Mouse (Mus musculus) limb, embryonic 12.5 days (tissue): Measurements from ENCODE around the gene Osbpl9. TPM values are rescaled to one million over a fixed set of nuclear protein-coding genes. Genes with fewer than 3 reads are reported as not detected.
A peak's percentile ranks its signal among the peaks of the same experiment; 100 is the strongest.

Experiments
- ATAC-seq: fragments of 200-750 bp; cut with Nextera tagmentation; 2 replicates; pipeline ENCODE4 v1.8.0; 2017; ENCODE audit warnings: low read depth, moderate TSS enrichment; ENCODE audit not compliant: insufficient number of reproducible peaks, insufficient read depth, low FRiP score, low TSS enrichment
- H3K27ac ChIP-seq: fragments of 300-500 bp; sonication (generic); 2 replicates; pipeline ENCODE4 v1.5.1; 2016; ENCODE audit warnings: mild to moderate bottlenecking, moderate library complexity
- H3K27me3 ChIP-seq: fragments of 300-500 bp; sonication (generic); 2 replicates; pipeline ENCODE4 v1.6.1; 2016; ENCODE audit warnings: mild to moderate bottlenecking, moderate library complexity
- H3K36me3 ChIP-seq: fragments of 300-500 bp; sonication (generic); 2 replicates; pipeline ENCODE4 v1.6.1; 2016; ENCODE audit warnings: mild to moderate bottlenecking, moderate library complexity
- H3K4me1 ChIP-seq: fragments of 300-500 bp; sonication (generic); replicated peaks from 2 replicates; pipeline ENCODE4 v1.6.1; 2016
- H3K4me2 ChIP-seq: fragments of 300-500 bp; sonication (generic); 2 replicates; pipeline ENCODE4 v1.6.1; 2016; ENCODE audit warnings: mild to moderate bottlenecking, moderate library complexity
- H3K4me3 ChIP-seq: fragments of 300-500 bp; sonication (generic); replicated peaks from 2 replicates; pipeline ENCODE4 v1.5.1; 2016; ENCODE audit warnings: mild to moderate bottlenecking
- H3K9ac ChIP-seq: fragments of 300-500 bp; sonication (generic); replicated peaks from 2 replicates; pipeline ENCODE4 v1.6.1; 2016; ENCODE audit warnings: mild to moderate bottlenecking, moderate library complexity
- H3K9me3 ChIP-seq: fragments of 300-500 bp; sonication (generic); 2 replicates; pipeline ENCODE4 v1.6.1; 2016; ENCODE audit warnings: mild to moderate bottlenecking, moderate library complexity
- WGBS: fragments of 180-500 bp; shearing (Covaris S2); methylation state at CpG from one replicate; pipeline ENCODE4 v1.1.7; 2016; 5-methylcytosine and 5-hydroxymethylcytosine counted together
- polyA plus RNA-seq: library from polyadenylated mRNA; unstranded; fragments of >200 nt; fragmentation: Nextera tagmentation; extraction: Ambion mirVana; gene quantifications from 2 replicates; pipeline ENCODE4 v1.2.1, GENCODE M21; 2016

Osbpl9 gene
- polyA plus RNA-seq, 1 experiment from 2014 or later: 78.7 TPM

DNA sequence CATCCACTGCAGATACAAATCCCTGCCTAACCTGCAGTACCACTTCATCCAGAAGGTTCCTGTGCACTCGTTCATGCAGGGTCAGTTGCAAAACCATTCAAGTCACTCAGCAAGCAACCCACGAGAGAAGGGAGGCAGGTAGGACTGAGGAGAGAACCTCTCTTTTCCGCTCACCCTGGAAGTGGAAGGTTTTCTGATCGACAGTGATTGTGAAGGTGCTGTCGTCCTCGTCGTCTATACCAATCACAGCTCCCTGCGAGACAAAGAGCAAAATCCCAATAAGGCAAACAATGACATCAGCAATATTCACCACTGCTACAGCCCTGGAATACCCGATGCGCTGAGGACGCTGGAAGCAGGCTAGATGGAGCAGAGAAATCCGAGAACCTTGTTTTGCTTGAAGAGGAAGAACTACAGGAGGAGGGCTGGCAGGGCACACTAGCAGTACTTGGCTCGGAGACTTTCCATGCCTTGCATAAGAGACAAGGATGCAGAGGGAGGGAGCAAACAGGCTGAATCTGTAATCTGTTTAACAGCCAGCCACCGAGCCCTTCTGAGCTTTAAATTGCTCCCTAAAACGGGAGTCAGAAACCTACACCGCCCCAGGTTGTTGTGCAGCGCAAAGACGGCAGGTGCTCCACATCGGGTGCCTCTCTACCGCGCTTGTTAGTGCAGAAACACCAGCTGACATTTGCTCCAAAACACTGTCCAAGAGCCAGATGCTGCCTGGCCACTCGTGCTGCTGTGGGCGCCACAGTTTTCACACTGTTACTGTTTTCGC lies 45.4 kb downstream of the Osbpl9 start:
- H3K4me1 ChIP-seq: peaks cover 9% of the 10 kb centered on the region
- H3K27me3 ChIP-seq: no peaks in the 10 kb centered on the region
- H3K27ac ChIP-seq: no peak overlapping the region
- ATAC-seq: no peak
- no peak overlapping the region for H3K9ac ChIP-seq
- peak overlapping the region; percentile 40 for H3K4me2 ChIP-seq
- H3K4me3 ChIP-seq: no peak overlapping the region
- H3K36me3 ChIP-seq: peaks cover 10% of the 10 kb centered on the region; the same call in 1 of the 2 replicates
- WGBS: 40% methylated on average over 24 of the region's 24 CpGs
- no peaks in the 10 kb centered on the region for H3K9me3 ChIP-seq

- no peak overlapping the region for H3K27ac ChIP-seq
These were observed 46.0 kb downstream of the Osbpl9 start for GRCm38 (mm10) chr4:109156073-109156472.

GRCm38 (mm10) chr4:109150214-109150613 lies 51.9 kb downstream of the Osbpl9 start:
- no peaks in the 10 kb centered on the region for H3K9me3 ChIP-seq
- no peak overlapping the region for H3K4me2 ChIP-seq
- H3K27ac ChIP-seq: no peak overlapping the region
- H3K4me1 ChIP-seq: no peaks in the 10 kb centered on the region
- H3K4me3 ChIP-seq: no peak overlapping the region
- H3K36me3 ChIP-seq: 0 out of 2 replicates have a peak, but pooled peaks cover 6% of the 10 kb centered on the region
- no peak overlapping the region for H3K9ac ChIP-seq
- ATAC-seq: no peak
- WGBS: 66% methylated on average over 2 of the region's 2 CpGs
- no peaks in the 10 kb centered on the region for H3K27me3 ChIP-seq

More at GRCm38 (mm10) chr4:109156073-109156472, 46.0 kb downstream of the Osbpl9 start:
- ATAC-seq: no peak
- Histone ChIP-seq H3K9ac (no peak overlapping the region), H3K4me3 (no peak overlapping the region), H3K4me2 (no peak overlapping the region), H3K4me1 (peaks cover 9% of the 10 kb centered on the region), H3K36me3 (peaks cover 10% of the 10 kb centered on the region; the same call in 1 of the 2 replicates), H3K27me3 (no peaks in the 10 kb centered on the region), H3K9me3 (no peaks in the 10 kb centered on the region)
- 90% methylated on average over 6 of the region's 6 CpGs for WGBS

DNA sequence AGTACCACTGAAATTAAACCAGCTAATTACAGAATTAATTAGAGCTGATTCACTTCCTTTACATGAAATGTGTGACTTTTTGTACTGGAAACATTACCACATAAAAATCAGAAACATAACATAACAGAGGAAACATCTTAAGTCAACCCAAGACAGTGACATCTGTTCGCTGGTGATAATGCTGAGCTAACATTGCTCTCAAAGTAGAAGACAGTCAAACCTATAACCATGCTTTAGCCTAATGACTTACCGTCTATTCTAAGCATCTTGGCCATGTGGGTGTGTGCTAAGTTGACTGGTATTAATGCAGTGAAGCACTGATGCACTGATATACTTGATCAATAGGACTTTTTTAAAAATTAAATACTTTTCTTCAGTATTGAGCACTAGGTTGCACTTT lies 52.7 kb downstream of the Osbpl9 start:
- H3K4me2 ChIP-seq: no peak overlapping the region
- no peak for ATAC-seq
- H3K4me1 ChIP-seq: no peaks in the 10 kb centered on the region
- H3K27me3 ChIP-seq: no peaks in the 10 kb centered on the region
- no peak overlapping the region for H3K4me3 ChIP-seq
- 91% methylated on average over 2 of the region's 2 CpGs for WGBS
- no peak overlapping the region for H3K9ac ChIP-seq
- no peaks in the 10 kb centered on the region for H3K9me3 ChIP-seq
- 0 out of 2 replicates have a peak, but pooled peaks cover 6% of the 10 kb centered on the region for H3K36me3 ChIP-seq
- H3K27ac ChIP-seq: no peak overlapping the region

- Histone ChIP-seq H3K27ac (no peak overlapping the region), H3K9me3 (no peaks in the 10 kb centered on the region), H3K4me3 (no peak overlapping the region), H3K4me2 (no peak overlapping the region), H3K36me3 (0 out of 2 replicates have a peak, but pooled peaks cover 3% of the 10 kb centered on the region), H3K27me3 (no peaks in the 10 kb centered on the region), H3K9ac (no peak overlapping the region), H3K4me1 (no peaks in the 10 kb centered on the region)
- ATAC-seq: no peak
- WGBS: 59% methylated on average over 11 of the region's 11 CpGs
These were observed 54.6 kb downstream of the Osbpl9 start for GRCm38 (mm10) chr4:109147278-109148038.

GRCm38 (mm10) chr4:109143091-109143490 lies 59.0 kb downstream of the Osbpl9 start:
- Histone ChIP-seq H3K27me3 (no peaks in the 10 kb centered on the region), H3K4me3 (no peak overlapping the region), H3K36me3 (no peaks in the 10 kb centered on the region), H3K4me1 (no peaks in the 10 kb centered on the region), H3K9me3 (no peaks in the 10 kb centered on the region), H3K27ac (no peak overlapping the region), H3K9ac (no peak overlapping the region), H3K4me2 (no peak overlapping the region)
- ATAC-seq: no peak
- WGBS: 73% methylated on average over 1 of the region's 1 CpGs

DNA sequence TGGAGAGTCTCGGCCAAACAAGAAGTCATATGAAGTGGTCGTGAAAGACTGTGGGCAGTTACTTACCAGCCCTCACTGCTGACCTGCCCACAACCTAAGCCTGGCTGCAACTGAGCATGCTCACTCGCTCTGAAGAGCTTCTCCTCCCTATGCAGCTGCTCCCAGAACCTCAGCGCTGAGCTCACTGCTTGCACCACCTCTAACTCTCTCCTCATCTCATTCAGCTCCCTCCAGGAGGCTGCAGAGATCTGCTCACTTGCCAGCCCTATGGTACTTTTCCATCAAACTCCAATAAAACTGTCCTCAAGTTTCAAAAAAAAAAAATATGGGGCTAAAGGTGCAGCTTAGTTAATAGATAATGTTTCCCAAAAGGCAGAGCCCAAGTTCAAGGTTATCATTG lies 63.5 kb downstream of the Osbpl9 start:
- Histone ChIP-seq H3K27ac (no peak overlapping the region), H3K9me3 (no peaks in the 10 kb centered on the region), H3K4me3 (no peak overlapping the region), H3K4me1 (no peaks in the 10 kb centered on the region), H3K36me3 (no peaks in the 10 kb centered on the region), H3K4me2 (no peak overlapping the region), H3K9ac (no peak overlapping the region), H3K27me3 (no peaks in the 10 kb centered on the region)
- no peak for ATAC-seq
- WGBS: 49% methylated on average over 4 of the region's 4 CpGs

DNA sequence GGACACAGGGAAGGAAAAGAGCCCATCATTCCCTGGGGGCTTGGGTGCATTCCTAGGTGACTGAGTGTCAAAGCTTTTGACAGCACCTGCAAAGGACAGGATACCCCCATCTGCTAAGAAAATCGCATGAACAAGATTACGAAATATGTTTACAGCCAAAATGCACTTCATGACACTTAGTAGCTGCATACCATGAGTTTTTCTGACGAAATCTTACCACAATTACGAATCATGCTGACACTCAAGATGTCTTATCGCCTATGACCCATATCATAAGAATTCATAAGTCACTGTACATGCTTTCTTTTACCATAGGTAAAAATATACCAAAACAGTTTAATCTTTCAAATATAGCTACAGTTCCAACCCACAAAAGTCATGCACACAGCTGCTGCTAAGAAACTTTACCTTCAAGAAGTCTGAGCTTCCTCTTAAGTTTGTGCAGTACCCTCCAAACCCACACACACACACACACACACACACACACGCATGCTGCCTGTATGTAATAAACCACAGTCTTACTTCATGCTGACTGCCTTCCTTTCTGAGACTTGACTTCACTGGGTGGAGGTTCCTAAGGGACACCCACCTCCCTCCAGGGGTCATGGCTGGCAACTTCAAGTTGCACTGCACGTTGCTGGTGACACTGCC lies 65.5 kb downstream of the Osbpl9 start:
- Histone ChIP-seq H3K9me3 (no peaks in the 10 kb centered on the region), H3K9ac (no peak overlapping the region), H3K4me1 (no peaks in the 10 kb centered on the region), H3K27me3 (no peaks in the 10 kb centered on the region), H3K4me3 (no peak overlapping the region), H3K36me3 (peaks cover 11% of the 10 kb centered on the region; the same call in 1 of the 2 replicates), H3K4me2 (no peak overlapping the region), H3K27ac (no peak overlapping the region)
- ATAC-seq: no peak
- 87% methylated on average over 7 of the region's 7 CpGs for WGBS

- Histone ChIP-seq H3K4me2 (no peak overlapping the region), H3K4me3 (no peak overlapping the region), H3K9ac (no peak overlapping the region), H3K27ac (no peak overlapping the region), H3K4me1 (no peaks in the 10 kb centered on the region), H3K9me3 (no peaks in the 10 kb centered on the region), H3K27me3 (no peaks in the 10 kb centered on the region), H3K36me3 (peaks cover 16% of the 10 kb centered on the region; the same call in 1 of the 2 replicates)
- WGBS: 88% methylated on average over 3 of the region's 3 CpGs
- ATAC-seq: no peak
These were observed 67.1 kb downstream of the Osbpl9 start for GRCm38 (mm10) chr4:109134955-109135354.

- Histone ChIP-seq H3K27me3 (no peaks in the 10 kb centered on the region), H3K27ac (no peak overlapping the region), H3K9me3 (no peaks in the 10 kb centered on the region), H3K4me1 (no peaks in the 10 kb centered on the region; the same call in 1 of the 2 replicates), H3K4me3 (no peak overlapping the region), H3K4me2 (no peak overlapping the region), H3K36me3 (peaks cover 16% of the 10 kb centered on the region; the same call in 1 of the 2 replicates), H3K9ac (no peak overlapping the region)
- 89% methylated on average over 10 of the region's 10 CpGs for WGBS
- ATAC-seq: no peak
These were observed 70.7 kb downstream of the Osbpl9 start for GRCm38 (mm10) chr4:109131256-109131872.

- peaks cover 16% of the 10 kb centered on the region; the same call in 1 of the 2 replicates for H3K36me3 ChIP-seq
- no peaks in the 10 kb centered on the region for H3K27me3 ChIP-seq
- no peak overlapping the region for H3K9ac ChIP-seq
- no peak overlapping the region for H3K4me2 ChIP-seq
- ATAC-seq: no peak
- no peaks in the 10 kb centered on the region; the same call in 1 of the 2 replicates for H3K4me1 ChIP-seq
- H3K4me3 ChIP-seq: no peak overlapping the region
- H3K27ac ChIP-seq: no peak overlapping the region
- no peaks in the 10 kb centered on the region for H3K9me3 ChIP-seq
These were observed 73.1 kb downstream of the Osbpl9 start for GRCm38 (mm10) chr4:109128971-109129370.
